Mouse (Mus musculus) left cerebral cortex, adult 9 months (tissue): ENCODE measurements at regions not wholly inside any gene's neighbourhood (a gene's known extent, or its start where the extent isn't known, plus 50 kb on each side); places are given as distances from the start of the nearest gene placed in this dataset.

ENCODE experiments used
- DNase-seq, 2 experiments: peaks; one replicate each; pipeline ENCODE4 v3.0.0; 2022; ENCODE audit warnings: low spot score in 2 of 2

GRCm38 (mm10) chr4:95389647-95390046, 167.7 kb upstream of the Fggy start:
- DNase-seq, result no peak

DNA sequence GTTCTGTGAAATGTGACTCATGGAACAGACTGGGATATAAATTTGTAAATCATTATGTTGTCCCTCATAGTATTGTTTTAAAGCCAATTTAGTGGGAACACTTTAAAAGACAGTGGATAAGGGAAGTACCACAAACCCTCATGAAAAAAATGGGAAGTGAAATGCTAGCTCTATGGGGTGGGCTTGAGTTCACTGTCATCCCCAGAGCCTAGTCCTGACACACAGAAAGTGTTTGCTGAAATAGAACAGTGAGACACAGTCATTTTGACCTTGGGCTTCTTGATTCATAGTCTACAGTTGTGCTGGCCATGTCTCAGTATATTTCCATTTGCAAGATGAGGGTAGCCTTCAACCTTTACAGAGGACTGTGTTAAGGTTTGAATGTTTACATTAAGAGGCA, 166.8 kb upstream of the Fggy start:
- no peak for DNase-seq

- DNase-seq, result no peak
These were observed 161.6 kb upstream of the Fggy start for GRCm38 (mm10) chr4:95395746-95396145.

DNA sequence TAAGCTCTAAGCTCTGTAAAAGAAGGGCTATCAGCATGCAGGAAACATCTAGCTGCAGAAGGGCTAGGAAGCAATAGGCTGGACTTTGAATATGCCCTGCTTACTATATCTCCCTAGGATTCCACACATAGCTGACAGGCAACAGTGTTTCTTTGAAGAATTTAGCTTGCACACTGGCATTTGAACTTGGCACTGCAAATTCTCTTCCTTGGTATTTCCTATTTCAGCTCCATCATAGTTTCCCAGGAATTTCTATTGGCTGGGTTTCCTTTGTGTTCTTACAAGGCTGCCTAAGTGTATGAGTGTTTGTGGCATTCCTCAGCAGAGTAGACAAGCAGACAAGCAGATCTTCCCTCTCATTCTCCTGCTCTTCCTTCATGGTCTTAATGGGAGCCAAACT, 159.0 kb upstream of the Fggy start:
- DNase-seq, result no peak

DNA sequence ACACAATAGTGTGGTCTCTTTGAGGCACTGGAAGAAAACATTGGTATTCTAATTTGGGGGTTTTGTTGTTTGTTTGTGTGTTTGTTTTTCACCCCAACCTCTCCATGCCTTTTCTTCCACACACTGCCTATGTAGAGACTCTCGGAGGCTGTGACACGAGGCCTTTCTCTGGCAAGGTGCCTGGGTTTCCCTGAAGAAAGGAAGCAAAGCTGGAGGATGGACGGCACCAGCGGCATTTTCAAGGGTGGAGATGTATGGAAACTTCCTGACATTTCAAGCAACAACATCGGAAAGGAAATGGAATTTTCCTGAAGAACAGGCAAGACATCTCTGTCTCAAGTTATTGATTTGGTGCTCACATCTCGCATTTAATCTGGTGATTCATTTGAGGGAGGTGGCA, 155.0 kb upstream of the Fggy start:
- no peak for DNase-seq

- no peak for DNase-seq
These were observed 140.2 kb upstream of the Fggy start for GRCm38 (mm10) chr4:95417075-95417474.

DNA sequence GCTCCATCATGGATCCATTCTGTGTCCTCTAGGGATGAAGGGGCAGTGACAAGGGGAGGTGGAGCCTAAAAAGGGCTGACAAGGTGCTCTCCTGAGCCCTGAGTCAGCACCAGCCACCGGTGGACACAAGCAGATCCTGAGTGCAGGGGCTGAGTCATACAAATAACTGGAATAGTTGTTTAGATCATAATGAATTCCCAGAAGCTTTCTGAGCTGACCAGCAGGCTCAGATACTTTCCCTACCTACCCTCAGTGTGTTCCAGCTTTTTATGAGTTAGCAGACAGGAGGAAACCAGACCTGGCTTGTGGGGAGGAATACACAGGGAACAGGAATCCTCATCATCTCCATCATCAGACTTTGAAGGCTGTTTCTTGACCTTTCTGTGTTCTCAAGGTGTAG, 130.7 kb upstream of the Fggy start:
- DNase-seq, result no peak

DNA sequence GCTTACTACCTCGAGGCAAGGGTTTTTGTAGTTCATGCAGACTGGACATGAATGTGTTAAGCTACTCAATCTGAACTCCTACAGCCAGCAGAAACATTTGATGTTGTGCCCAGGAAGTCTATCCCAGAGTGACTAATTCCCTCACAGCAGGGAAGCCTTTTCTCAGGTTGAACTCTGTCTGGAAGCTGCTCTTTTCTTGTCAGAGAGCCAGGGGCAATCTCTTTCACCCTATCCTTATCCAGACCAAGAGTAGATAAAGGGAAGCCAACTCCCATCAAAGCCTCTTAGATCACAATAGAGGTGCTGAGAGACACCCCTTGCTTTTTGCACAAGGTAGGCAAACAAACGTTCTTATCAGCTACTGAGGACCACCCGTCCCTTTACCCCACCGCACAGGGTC, 122.8 kb upstream of the Fggy start:
- no peak for DNase-seq

DNA sequence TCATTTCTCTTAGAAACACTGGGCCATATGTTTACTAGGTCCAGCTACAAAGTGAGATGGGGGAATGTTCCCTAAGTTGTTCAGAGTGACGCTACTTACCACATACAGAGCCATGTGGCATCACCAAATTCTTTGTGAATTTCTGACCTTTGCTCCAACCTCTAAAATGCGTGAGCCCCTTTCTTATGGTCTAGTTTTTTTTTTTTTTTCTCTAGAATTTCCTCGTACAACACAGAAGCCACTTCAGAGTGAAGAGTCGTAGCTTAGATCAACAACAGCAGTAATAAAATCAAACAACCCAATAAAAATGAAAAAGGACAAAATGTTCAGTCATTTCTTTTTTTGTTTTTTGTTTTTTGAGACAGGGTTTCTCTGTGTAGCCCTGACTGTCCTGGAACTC, 122.2 kb upstream of the Fggy start:
- DNase-seq, result no peak

GRCm38 (mm10) chr4:95439834-95440233, 117.5 kb upstream of the Fggy start:
- no peak for DNase-seq

GRCm38 (mm10) chr4:95443854-95444811, 113.2 kb upstream of the Fggy start:
- no peak for DNase-seq

DNA sequence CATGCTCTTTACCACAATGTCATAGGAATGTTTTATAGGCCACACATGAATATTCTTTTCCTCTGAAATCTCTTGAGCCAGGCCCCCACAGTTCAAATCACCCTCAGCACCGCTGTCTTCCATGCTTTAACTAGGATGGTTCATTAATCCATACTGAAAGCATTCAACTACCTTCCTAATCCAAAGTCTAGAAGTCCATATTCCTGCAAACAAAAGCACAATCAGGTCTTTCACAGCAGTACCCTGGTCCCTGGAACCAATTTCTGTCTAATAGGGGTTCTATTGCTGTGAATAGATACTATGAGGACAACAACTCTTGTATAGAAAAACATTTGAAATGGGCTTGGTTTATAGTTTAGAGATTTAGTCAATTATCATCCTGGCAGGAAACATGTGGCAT, 107.0 kb upstream of the Fggy start:
- DNase-seq, result no peak

DNA sequence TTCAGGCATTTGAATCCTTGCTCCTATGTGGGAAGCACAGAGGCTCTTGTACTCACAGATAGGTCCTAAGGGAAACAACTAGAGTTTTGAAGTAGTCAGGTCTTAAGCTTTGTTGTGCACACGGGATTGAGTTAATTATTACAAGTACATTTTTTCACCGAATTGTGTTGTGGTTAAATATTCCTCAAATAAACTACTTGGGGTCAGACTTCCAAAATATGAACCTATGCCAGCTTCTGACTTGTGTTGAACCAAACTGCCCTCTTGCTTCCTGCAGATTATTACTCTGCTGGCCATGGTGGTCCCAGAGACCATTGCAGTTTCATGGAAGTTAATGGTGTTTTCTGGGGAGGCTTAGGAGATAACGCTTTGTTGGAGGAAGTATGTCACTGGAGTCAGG, 105.5 kb upstream of the Fggy start:
- DNase-seq, result no peak

DNA sequence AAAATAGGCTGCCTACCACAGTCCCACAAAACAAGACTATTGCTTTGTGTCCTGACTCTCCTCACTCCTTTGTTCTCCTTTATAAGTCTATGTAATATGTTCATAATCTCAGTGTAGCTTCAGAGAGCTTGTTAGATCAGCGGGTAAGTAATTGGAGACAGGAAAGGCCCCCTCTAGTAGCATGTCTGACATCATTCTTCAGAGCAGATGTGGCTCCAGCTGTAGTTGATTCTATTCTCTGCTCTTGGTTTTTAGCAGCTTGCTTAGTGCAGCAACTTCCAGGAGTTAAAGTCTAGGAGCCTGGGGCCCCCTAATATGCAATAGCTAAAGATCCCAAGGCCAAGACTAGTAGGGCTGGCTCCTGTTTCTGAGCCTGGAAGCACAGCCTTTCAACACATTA, 101.0 kb upstream of the Fggy start:
- DNase-seq, result no peak

- DNase-seq, result no peak
These were observed 100.4 kb upstream of the Fggy start for GRCm38 (mm10) chr4:95456943-95457342.

GRCm38 (mm10) chr4:95462476-95462875, 94.8 kb upstream of the Fggy start:
- no peak for DNase-seq

DNA sequence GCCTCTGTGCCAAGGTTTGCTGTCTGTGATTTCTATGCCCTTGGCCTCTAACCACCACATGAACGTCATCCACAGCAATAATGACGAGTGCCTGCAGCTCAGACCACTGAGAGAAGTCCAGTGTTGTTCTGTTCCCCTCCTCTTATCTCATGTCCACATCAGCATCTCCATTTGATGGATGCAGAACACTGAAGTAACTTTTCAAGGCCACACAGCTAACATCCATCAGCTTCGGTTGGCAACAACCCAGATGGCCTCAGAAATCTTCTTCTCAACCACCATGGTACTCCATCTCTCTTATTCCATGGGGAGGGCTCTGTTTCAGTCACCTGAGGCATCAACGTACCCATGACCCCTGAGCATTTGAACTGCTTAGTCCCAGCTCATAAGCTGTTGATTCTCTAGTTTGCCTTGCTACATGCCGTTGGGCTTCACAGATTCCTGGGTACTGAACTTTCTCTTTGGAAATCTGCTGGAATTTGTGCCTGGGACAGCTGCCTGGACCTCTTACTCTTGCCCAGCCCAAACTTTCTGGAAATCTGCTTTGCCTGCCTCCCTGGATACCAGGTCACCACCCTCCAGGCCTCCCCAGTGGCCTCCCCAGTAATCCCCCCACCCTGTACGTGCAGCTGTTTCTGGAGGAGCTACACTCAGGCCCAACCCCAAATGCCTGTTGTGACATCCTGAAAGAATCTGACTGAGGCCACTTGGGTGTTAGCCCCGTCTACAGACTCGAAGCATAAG, 94.1 kb upstream of the Fggy start:
- no peak for DNase-seq

GRCm38 (mm10) chr4:95466647-95467046, 90.7 kb upstream of the Fggy start:
- DNase-seq, result no peak

GRCm38 (mm10) chr4:95467526-95467925, 89.8 kb upstream of the Fggy start:
- DNase-seq, result no peak

GRCm38 (mm10) chr4:95474726-95475406, 82.4 kb upstream of the Fggy start:
- no peak for DNase-seq

- no peak for DNase-seq
These were observed 81.1 kb upstream of the Fggy start for GRCm38 (mm10) chr4:95476071-95476724.

GRCm38 (mm10) chr4:95483571-95483970, 73.7 kb upstream of the Fggy start:
- no peak for DNase-seq
